Mouse (Mus musculus) forebrain, postnatal 0 days (tissue): ENCODE results near the gene Ctnnd1. TPM values are rescaled to one million over a fixed set of nuclear protein-coding genes. Genes with fewer than 3 reads are reported as not detected.
A peak's percentile ranks its signal among the peaks of the same experiment; 100 is the strongest.

Source experiments
- ATAC-seq: fragments of 200-750 bp; cut with Nextera tagmentation; 2 replicates; pipeline ENCODE4 v1.8.0; 2017; ENCODE audit warnings: mild to moderate bottlenecking, moderate library complexity
- DNase-seq: peaks from one replicate; pipeline ENCODE4 v3.0.0-alpha.2; 2015
- H3K27ac ChIP-seq: fragments of 300-500 bp; sonication (generic); 2 replicates; pipeline ENCODE4 v1.5.1; 2014; ENCODE audit warnings: low read depth, mild to moderate bottlenecking, antibody characterized with exemption, low read length, moderate library complexity, mixed read lengths
- H3K27me3 ChIP-seq: fragments of 300-500 bp; sonication (generic); 2 replicates; pipeline ENCODE4 v1.6.1; 2014; ENCODE audit warnings: mild to moderate bottlenecking, low read length, mixed read lengths; ENCODE audit not compliant: insufficient read depth
- H3K36me3 ChIP-seq: fragments of 300-500 bp; sonication (generic); 2 replicates; pipeline ENCODE4 v1.6.1; 2014; ENCODE audit warnings: mild to moderate bottlenecking, moderate library complexity; ENCODE audit not compliant: insufficient read depth
- H3K4me1 ChIP-seq: fragments of 300-500 bp; sonication (generic); 2 replicates; pipeline ENCODE4 v1.6.1; 2014; ENCODE audit warnings: antibody characterized with exemption; ENCODE audit not compliant: insufficient read depth
- H3K4me2 ChIP-seq: fragments of 300-500 bp; sonication (generic); 2 replicates; pipeline ENCODE4 v1.6.1; 2014; ENCODE audit warnings: low read depth, mild to moderate bottlenecking, moderate library complexity
- H3K4me3 ChIP-seq: fragments of 300-500 bp; sonication (generic); 2 replicates; pipeline ENCODE4 v1.5.1; 2014; ENCODE audit warnings: low read depth, low read length, mixed read lengths
- H3K9ac ChIP-seq: fragments of 300-500 bp; sonication (generic); 2 replicates; pipeline ENCODE4 v1.6.1; 2014; ENCODE audit warnings: mild to moderate bottlenecking
- H3K9me3 ChIP-seq: fragments of 300-500 bp; sonication (generic); 2 replicates; pipeline ENCODE4 v1.6.1; 2016; ENCODE audit warnings: low read length
- CTCF ChIP-seq: sonication (generic); IDR thresholded peaks from 2 replicates; pipeline ENCODE4 v1.5.1; 2016; ENCODE audit warnings: antibody characterized with exemption, control low read depth, low read depth
- WGBS: fragments of 180-500 bp; shearing (Covaris S2); extraction: QIAGEN DNeasy Blood & Tissue Kit; methylation state at CpG from one replicate; pipeline ENCODE4 v1.1.7; 2014; 5-methylcytosine and 5-hydroxymethylcytosine counted together
- polyA plus RNA-seq: library from polyadenylated mRNA; unstranded; fragments of >200 nt; fragmentation: Nextera tagmentation; extraction: Ambion mirVana; gene quantifications from 2 replicates; pipeline ENCODE4 v1.2.1, GENCODE M21; 2015
- total RNA-seq: library from RNA; depleted of rRNA; stranded (reverse); fragments of >200 nt; gene quantifications from 2 replicates; pipeline ENCODE4 v1.2.3, GENCODE M21; 2014

Ctnnd1 gene
- total and polyA plus RNA-seq, 2 experiments from 2014 or later = 18.1 to 87.7 TPM

DNA sequence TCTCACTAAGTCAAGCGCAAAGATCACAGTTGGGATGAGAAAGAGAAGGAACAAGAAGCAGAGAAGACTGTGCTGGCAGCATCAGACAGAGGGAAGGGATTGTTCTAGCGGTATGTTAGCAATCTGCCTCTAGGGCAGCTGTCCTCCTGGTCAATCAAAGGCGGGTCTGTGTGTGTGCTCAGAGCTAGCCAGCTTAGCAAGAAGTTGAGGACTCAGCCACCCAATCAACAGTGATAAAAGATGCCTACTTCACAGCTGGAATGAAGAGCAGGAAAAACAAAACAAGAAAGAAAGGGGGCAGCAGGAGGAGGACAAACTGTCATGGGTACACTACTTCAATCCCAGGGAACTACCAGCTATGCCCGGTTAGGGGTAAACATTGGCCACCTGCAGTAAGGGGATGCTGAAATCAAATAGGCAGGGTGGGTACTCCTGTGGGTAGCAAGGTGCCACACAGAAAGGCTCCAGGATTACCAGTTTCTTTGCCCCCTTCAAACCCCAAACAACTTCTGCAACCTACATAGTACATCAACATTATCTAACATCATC is 15.6 kb downstream of the Ctnnd1 start:
- Histone ChIP-seq H3K9ac (no peak overlapping the region), H3K9me3 (no peaks in the 10 kb centered on the region), H3K4me2 (no peak overlapping the region), H3K4me1 (peaks cover 25% of the 10 kb centered on the region), H3K36me3 (0 out of 2 replicates have a peak, but pooled peaks cover 4% of the 10 kb centered on the region), H3K27ac (peak overlapping the region; percentile 79), H3K4me3 (no peak overlapping the region), H3K27me3 (no peaks in the 10 kb centered on the region)
- WGBS = 19% methylated on average over 4 of the region's 4 CpGs
- DNase-seq (no peak), ATAC-seq (peak; percentile 34)
- TF ChIP-seq CTCF = no peak

DNA sequence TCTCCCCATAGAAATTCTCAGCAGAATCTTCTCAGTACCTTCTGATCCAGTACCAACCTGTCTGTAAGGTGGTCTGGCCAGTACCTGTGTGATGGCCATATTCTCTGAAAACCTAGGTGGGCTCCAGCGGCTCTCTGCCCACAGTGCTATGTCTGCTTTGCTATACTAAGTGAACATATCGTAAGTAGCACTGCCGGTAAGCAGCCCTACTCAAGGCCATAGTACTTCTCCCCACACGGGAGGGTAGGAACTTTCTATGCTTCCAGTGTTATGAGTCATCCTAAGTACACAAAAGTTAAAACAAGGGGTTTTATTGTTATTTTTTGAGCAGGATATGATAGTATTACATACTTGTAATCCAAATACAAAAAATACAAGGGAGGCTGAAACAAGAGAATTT is 16.6 kb downstream of the Ctnnd1 start:
- no peak for DNase-seq
- no peak overlapping the region for H3K9ac ChIP-seq
- no peaks in the 10 kb centered on the region for H3K9me3 ChIP-seq
- H3K27ac ChIP-seq = no peak overlapping the region
- H3K36me3 ChIP-seq = 0 out of 2 replicates have a peak, but pooled peaks cover 4% of the 10 kb centered on the region
- H3K4me3 ChIP-seq = no peak overlapping the region
- no peaks in the 10 kb centered on the region for H3K27me3 ChIP-seq
- 71% methylated on average over 4 of the region's 4 CpGs for WGBS
- ATAC-seq = no peak
- no peak overlapping the region for H3K4me2 ChIP-seq
- TF ChIP-seq CTCF = no peak
- H3K4me1 ChIP-seq = peaks cover 25% of the 10 kb centered on the region

DNA sequence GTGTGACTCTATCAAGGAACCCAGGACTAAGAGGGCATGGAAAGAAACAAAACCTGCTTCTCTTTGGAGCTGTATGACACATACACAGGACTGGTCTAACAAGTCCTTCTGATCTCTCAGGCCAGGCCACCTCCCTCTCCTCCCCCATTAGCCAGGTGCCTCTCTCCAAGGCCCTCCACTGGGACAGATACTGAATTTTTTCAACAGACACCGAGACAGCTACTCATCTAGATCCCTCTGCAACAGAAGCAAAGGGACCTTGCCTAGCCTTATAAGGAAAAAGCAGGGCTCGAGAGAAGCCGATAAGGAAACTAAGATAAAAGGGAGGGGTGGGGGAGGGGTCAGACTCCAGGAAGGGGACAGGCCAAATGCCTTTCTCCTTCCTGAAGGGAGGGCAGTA is 17.6 kb downstream of the Ctnnd1 start:
- no peak for TF ChIP-seq CTCF
- no peaks in the 10 kb centered on the region for H3K27me3 ChIP-seq
- H3K4me2 ChIP-seq = no peak overlapping the region
- no peak overlapping the region for H3K27ac ChIP-seq
- 20% methylated on average over 3 of the region's 3 CpGs for WGBS
- H3K9me3 ChIP-seq = no peaks in the 10 kb centered on the region
- no peak overlapping the region for H3K4me3 ChIP-seq
- H3K36me3 ChIP-seq = 0 out of 2 replicates have a peak, but pooled peaks cover 4% of the 10 kb centered on the region
- H3K9ac ChIP-seq = no peak overlapping the region
- ATAC-seq (no peak), DNase-seq (no peak)
- H3K4me1 ChIP-seq = peaks cover 25% of the 10 kb centered on the region

DNA sequence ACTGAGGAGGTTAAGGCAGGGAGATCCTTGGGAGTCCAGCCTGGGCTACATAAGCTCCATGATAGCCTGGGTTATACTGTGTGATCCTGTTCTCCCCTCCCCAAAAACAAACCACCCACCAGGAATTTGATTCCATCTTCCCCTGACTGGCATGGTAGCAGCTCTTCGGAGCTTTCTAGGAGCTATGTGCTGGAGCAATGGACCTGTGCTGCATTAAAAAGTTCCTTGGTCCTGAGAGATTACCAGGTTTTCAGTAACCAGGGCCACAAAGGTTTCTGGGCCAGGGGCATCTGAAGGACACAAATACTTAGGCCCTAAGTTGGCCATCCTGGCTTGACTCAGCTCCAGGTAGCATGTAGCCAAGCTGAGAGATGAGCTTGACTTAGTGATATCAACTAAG is 18.6 kb downstream of the Ctnnd1 start:
- DNase-seq = no peak
- H3K36me3 ChIP-seq = 0 out of 2 replicates have a peak, but pooled peaks cover 4% of the 10 kb centered on the region
- no peaks in the 10 kb centered on the region for H3K9me3 ChIP-seq
- no peak for ATAC-seq
- WGBS = 96% methylated on average over 1 of the region's 1 CpGs
- H3K4me2 ChIP-seq = no peak overlapping the region
- no peak overlapping the region for H3K27ac ChIP-seq
- peaks cover 17% of the 10 kb centered on the region for H3K4me1 ChIP-seq
- no peak overlapping the region for H3K4me3 ChIP-seq
- TF ChIP-seq CTCF = no peak
- H3K9ac ChIP-seq = no peak overlapping the region
- no peaks in the 10 kb centered on the region for H3K27me3 ChIP-seq

- Histone ChIP-seq H3K4me2 (no peak overlapping the region), H3K4me3 (no peak overlapping the region), H3K9me3 (no peaks in the 10 kb centered on the region), H3K27ac (no peak overlapping the region), H3K36me3 (peaks cover 7% of the 10 kb centered on the region), H3K9ac (no peak overlapping the region), H3K27me3 (no peaks in the 10 kb centered on the region), H3K4me1 (no peaks in the 10 kb centered on the region)
- ATAC-seq = no peak
- no peak for DNase-seq
- TF ChIP-seq CTCF = no peak
- 69% methylated on average over 3 of the region's 3 CpGs for WGBS
Measured at GRCm38 (mm10) chr2:84627036-84627435, 23.5 kb downstream of the Ctnnd1 start.

DNA sequence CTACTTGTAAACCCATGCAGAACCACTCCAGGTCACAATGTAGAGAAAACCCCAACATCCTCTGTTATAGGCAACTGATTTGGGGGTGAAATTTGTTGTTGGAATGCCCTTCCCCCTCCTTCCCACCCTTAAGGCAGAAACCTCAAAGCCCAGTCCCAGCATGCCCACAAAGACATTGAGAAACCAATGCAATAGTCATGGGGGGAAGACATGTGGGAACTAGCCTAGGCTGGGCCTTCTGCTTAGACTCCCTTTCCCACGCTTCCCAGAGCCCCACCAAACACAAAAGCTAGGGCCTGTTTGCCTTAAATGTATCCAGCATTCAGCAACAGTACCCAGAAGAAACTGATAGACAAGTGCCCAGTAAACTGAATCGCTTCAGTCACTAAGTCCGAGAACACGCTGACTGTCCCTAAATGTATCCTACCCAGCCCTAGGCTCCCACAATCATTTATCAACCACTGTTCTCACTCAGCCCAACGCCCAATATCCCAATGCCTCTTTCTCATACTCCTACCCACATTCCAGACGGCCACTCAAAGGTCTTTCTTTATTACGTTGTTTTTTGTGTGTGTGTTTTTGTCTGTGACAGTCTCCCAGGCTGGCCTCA is 24.1 kb downstream of the Ctnnd1 start:
- Histone ChIP-seq H3K4me2 (no peak overlapping the region), H3K36me3 (peaks cover 6% of the 10 kb centered on the region), H3K4me1 (no peaks in the 10 kb centered on the region), H3K4me3 (no peak overlapping the region), H3K27me3 (no peaks in the 10 kb centered on the region), H3K9ac (no peak overlapping the region), H3K9me3 (no peaks in the 10 kb centered on the region), H3K27ac (no peak overlapping the region)
- DNase-seq (no peak), ATAC-seq (no peak)
- no peak for TF ChIP-seq CTCF
- 76% methylated on average over 7 of the region's 7 CpGs for WGBS

DNA sequence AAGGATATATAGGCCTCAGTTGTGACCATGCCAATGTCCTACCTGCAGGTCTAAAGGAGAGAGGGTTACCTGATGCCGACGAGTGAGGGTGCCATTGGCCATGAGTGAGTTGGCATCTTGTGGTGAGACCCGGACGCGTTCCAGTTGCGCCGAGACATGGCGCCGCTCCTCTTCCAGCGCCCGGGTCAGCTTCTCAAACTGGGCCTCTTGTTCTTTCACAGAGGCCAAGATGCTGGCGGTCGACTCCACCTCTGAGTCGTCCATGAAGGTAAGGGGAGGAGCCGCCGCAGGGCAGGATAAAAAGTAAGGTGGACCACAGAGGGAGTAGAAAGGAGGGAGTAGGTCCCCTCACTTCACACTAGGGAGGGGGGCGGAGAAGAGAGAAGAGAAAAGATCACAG is 26.4 kb downstream of the Ctnnd1 start:
- no peaks in the 10 kb centered on the region for H3K9me3 ChIP-seq
- ATAC-seq (no peak), DNase-seq (no peak)
- H3K36me3 ChIP-seq = peaks cover 25% of the 10 kb centered on the region
- no peaks in the 10 kb centered on the region for H3K4me1 ChIP-seq
- 95% methylated on average over 17 of the region's 17 CpGs for WGBS
- no peak overlapping the region for H3K4me2 ChIP-seq
- H3K4me3 ChIP-seq = no peak overlapping the region
- H3K9ac ChIP-seq = no peak overlapping the region
- H3K27me3 ChIP-seq = no peaks in the 10 kb centered on the region
- H3K27ac ChIP-seq = no peak overlapping the region
- no peak for TF ChIP-seq CTCF
